Mouse (Mus musculus) liver, embryonic 15.5 days (tissue): ENCODE results near the gene Sele. TPM values are rescaled to one million over a fixed set of nuclear protein-coding genes. Genes with fewer than 3 reads are reported as not detected.
"Not testable (repeated sequence)": the region's sequence is repeated elsewhere in the genome, so short reads cannot be mapped to it uniquely, and the experiment has no call there.

Source experiments
- ATAC-seq: fragments of 200-750 bp; cut with Nextera tagmentation; 2 replicates; pipeline ENCODE4 v1.8.0; 2017; ENCODE audit warnings: moderate number of reproducible peaks, mild to moderate bottlenecking, moderate library complexity; ENCODE audit not compliant: insufficient read depth
- H3K27ac ChIP-seq: fragments of 300-500 bp; sonication (generic); replicated peaks from 2 replicates; pipeline ENCODE4 v1.5.1; 2015; ENCODE audit warnings: mild to moderate bottlenecking, inconsistent platforms
- H3K27me3 ChIP-seq: fragments of 300-500 bp; sonication (generic); 2 replicates; pipeline ENCODE4 v1.6.1; 2015; ENCODE audit warnings: mild to moderate bottlenecking, inconsistent platforms
- H3K36me3 ChIP-seq: fragments of 300-500 bp; sonication (generic); replicated peaks from 2 replicates; pipeline ENCODE4 v1.6.1; 2015; ENCODE audit warnings: moderate library complexity, mild to moderate bottlenecking, inconsistent platforms
- H3K4me1 ChIP-seq: fragments of 300-500 bp; sonication (generic); replicated peaks from 2 replicates; pipeline ENCODE4 v1.6.1; 2015; ENCODE audit warnings: inconsistent platforms
- H3K4me2 ChIP-seq: fragments of 300-500 bp; sonication (generic); 2 replicates; pipeline ENCODE4 v1.6.1; 2015; ENCODE audit warnings: moderate library complexity, mild to moderate bottlenecking, inconsistent platforms
- H3K4me3 ChIP-seq: fragments of 300-500 bp; sonication (generic); replicated peaks from 2 replicates; pipeline ENCODE4 v1.5.1; 2015; ENCODE audit warnings: mild to moderate bottlenecking, inconsistent platforms
- H3K9ac ChIP-seq: fragments of 300-500 bp; sonication (generic); 2 replicates; pipeline ENCODE4 v1.6.1; 2015; ENCODE audit warnings: moderate library complexity, mild to moderate bottlenecking, inconsistent platforms
- H3K9me3 ChIP-seq: fragments of 300-500 bp; sonication (generic); replicated peaks from 2 replicates; pipeline ENCODE4 v1.6.1; 2016; ENCODE audit warnings: inconsistent platforms
- WGBS: fragments of 180-500 bp; shearing (Covaris S2); methylation state at CpG from one replicate; pipeline ENCODE4 v1.1.7; 2015; ENCODE audit warnings: mixed read lengths; ENCODE audit not compliant: insufficient replicate concordance; 5-methylcytosine and 5-hydroxymethylcytosine counted together
- polyA plus RNA-seq: library from polyadenylated mRNA; unstranded; fragments of >200 nt; fragmentation: Nextera tagmentation; extraction: Ambion mirVana; gene quantifications from 2 replicates; pipeline ENCODE4 v1.2.1, GENCODE M21; 2015

Gene Sele
- polyA plus RNA-seq: 0.05 TPM in 1 of 2 replicates, not detected in the other

GRCm38 (mm10) chr1:164047934-164048333 is at the start of gene Sele:
Gene Sele, plus strand, starts transcription at chr1:164048234.
- H3K9me3 ChIP-seq: no peaks in the 10 kb centered on the region
- ATAC-seq: no peak
- WGBS: 56% methylated on average over 5 of the region's 5 CpGs

GRCm38 (mm10) chr1:164001831-164002452 is 46.1 kb upstream of the Sele start:
- WGBS: 42% methylated on average over 6 of the region's 6 CpGs
- Histone ChIP-seq H3K4me2 (no peak overlapping the region), H3K9ac (no peak overlapping the region), H3K4me3 (no peak overlapping the region), H3K4me1 (no peaks in the 10 kb centered on the region), H3K9me3 (no peaks in the 10 kb centered on the region), H3K36me3 (no peaks in the 10 kb centered on the region), H3K27me3 (no peaks in the 10 kb centered on the region), H3K27ac (no peak overlapping the region)
- ATAC-seq: no peak

More at GRCm38 (mm10) chr1:164047934-164048333, at the start of gene Sele:
- Histone ChIP-seq H3K4me2 (no peak within 1 kb of the TSS), H3K36me3 (no peaks in the 10 kb centered on the region), H3K4me1 (no peaks in the 10 kb centered on the region), H3K9ac (no peak within 1 kb of the TSS), H3K4me3 (no peak within 1 kb of the TSS), H3K27ac (no peak within 1 kb of the TSS), H3K27me3 (no peaks in the 10 kb centered on the region)

GRCm38 (mm10) chr1:164004311-164004710 is 43.7 kb upstream of the Sele start:
- no peak overlapping the region for H3K4me2 ChIP-seq
- H3K27me3 ChIP-seq: no peaks in the 10 kb centered on the region
- H3K9ac ChIP-seq: no peak overlapping the region
- no peak for ATAC-seq
- H3K9me3 ChIP-seq: no peaks in the 10 kb centered on the region
- no peak overlapping the region for H3K4me3 ChIP-seq
- no peak overlapping the region for H3K27ac ChIP-seq
- no peaks in the 10 kb centered on the region for H3K36me3 ChIP-seq
- WGBS: 49% methylated on average over 3 of the region's 3 CpGs
- H3K4me1 ChIP-seq: no peaks in the 10 kb centered on the region

- Histone ChIP-seq H3K36me3 (no peaks in the 10 kb centered on the region), H3K4me1 (no peaks in the 10 kb centered on the region), H3K27me3 (no peaks in the 10 kb centered on the region), H3K9me3 (no peaks in the 10 kb centered on the region), H3K9ac (no peak overlapping the region), H3K27ac (no peak overlapping the region), H3K4me2 (no peak overlapping the region), H3K4me3 (no peak overlapping the region)
- ATAC-seq: no peak
- 28% methylated on average over 2 of the region's 2 CpGs for WGBS
These were observed 38.8 kb upstream of the Sele start for GRCm38 (mm10) chr1:164009235-164009634.

DNA sequence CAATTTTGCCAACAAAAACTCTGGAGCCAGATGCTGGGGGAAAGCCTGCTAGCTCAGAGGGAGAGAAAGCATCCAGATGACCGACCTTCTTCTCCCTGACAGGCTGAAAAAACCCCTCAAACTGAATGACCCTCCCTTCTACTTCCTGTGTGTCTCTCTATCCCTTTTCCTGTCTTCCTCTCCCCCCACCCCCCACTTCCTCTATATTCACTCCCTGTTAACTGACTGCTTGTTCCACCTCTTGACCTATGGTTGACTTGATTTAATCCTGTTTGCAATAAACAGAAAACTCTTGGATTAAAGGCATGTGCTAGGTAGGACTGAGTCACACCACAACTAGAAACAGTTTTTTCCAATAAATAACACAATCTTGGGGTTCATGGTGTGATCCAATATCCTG is 33.4 kb upstream of the Sele start:
- Histone ChIP-seq H3K27me3 (no peaks in the 10 kb centered on the region), H3K4me3 (no peak overlapping the region), H3K4me1 (no peaks in the 10 kb centered on the region), H3K4me2 (no peak overlapping the region), H3K9me3 (no peaks in the 10 kb centered on the region), H3K9ac (no peak overlapping the region), H3K36me3 (no peaks in the 10 kb centered on the region), H3K27ac (no peak overlapping the region)
- no peak for ATAC-seq
- 5% methylated on average over 1 of the region's 1 CpGs for WGBS

GRCm38 (mm10) chr1:164018221-164018896 is 29.7 kb upstream of the Sele start:
- Histone ChIP-seq H3K27me3 (no peaks in the 10 kb centered on the region), H3K9ac (no peak overlapping the region), H3K36me3 (no peaks in the 10 kb centered on the region), H3K9me3 (no peaks in the 10 kb centered on the region), H3K27ac (no peak overlapping the region), H3K4me3 (no peak overlapping the region), H3K4me1 (no peaks in the 10 kb centered on the region), H3K4me2 (no peak overlapping the region)
- 64% methylated on average over 16 of the region's 16 CpGs for WGBS
- ATAC-seq: no peak

DNA sequence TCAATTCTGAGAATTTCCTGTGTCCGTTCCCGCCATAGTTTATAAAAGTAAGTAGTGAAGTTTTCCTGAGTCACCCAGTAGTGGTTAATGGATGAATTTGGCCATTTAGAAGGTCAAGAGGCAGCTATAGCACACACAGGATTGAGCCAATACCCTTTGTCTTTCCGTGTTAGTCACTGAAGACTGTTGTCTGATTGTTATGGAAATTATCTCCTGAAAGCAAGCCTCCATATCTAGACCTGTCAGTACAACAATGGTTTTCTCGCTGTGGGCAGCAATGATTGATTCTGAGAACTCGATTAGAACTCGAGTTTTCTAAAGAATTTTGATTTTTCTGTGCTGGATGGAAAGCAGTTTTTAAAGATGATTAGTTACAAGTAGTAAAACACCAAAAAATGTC is 28.2 kb upstream of the Sele start:
- no peaks in the 10 kb centered on the region for H3K4me1 ChIP-seq
- 36% methylated on average over 6 of the region's 6 CpGs for WGBS
- no peaks in the 10 kb centered on the region for H3K27me3 ChIP-seq
- no peaks in the 10 kb centered on the region for H3K36me3 ChIP-seq
- no peak overlapping the region for H3K4me3 ChIP-seq
- H3K27ac ChIP-seq: no peak overlapping the region
- ATAC-seq: no peak
- H3K9ac ChIP-seq: no peak overlapping the region
- no peak overlapping the region for H3K4me2 ChIP-seq
- H3K9me3 ChIP-seq: no peaks in the 10 kb centered on the region

GRCm38 (mm10) chr1:164020746-164021145 is 27.3 kb upstream of the Sele start:
- H3K9me3 ChIP-seq, H3K9ac ChIP-seq, H3K4me1 ChIP-seq, H3K27ac ChIP-seq, H3K36me3 ChIP-seq, ATAC-seq, H3K4me2 ChIP-seq, H3K4me3 ChIP-seq, H3K27me3 ChIP-seq: not testable (repeated sequence)
- WGBS: 85% methylated on average over 3 of the region's 3 CpGs

GRCm38 (mm10) chr1:164022106-164022505 is 25.9 kb upstream of the Sele start:
- not testable (repeated sequence) for H3K9ac ChIP-seq, H3K4me2 ChIP-seq, H3K9me3 ChIP-seq, H3K27me3 ChIP-seq, H3K4me3 ChIP-seq, H3K36me3 ChIP-seq, H3K4me1 ChIP-seq, ATAC-seq, H3K27ac ChIP-seq
- 64% methylated on average over 5 of the region's 5 CpGs for WGBS

DNA sequence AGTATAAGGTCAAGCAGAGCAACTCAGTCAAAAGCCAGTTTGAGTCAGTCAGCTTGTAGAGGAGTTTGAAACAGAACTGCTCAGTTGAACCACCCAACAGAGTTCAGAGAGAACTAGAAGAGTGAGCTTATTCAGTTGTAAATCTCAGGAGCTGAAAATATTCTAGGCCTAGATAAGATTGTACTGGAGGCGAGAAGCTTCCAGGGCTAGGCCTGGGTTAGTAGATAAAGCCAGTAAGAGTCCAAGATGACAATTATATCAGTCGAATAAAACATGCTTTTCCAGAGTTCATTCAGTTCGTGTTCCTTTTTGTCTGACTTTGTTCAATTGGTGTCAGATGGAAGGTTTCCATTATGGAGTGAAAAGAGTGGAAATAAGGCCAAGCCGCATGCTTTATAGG is 22.3 kb upstream of the Sele start:
- H3K36me3 ChIP-seq: no peaks in the 10 kb centered on the region
- no peak overlapping the region for H3K27ac ChIP-seq
- H3K9ac ChIP-seq: no peak overlapping the region
- no peaks in the 10 kb centered on the region for H3K9me3 ChIP-seq
- no peak overlapping the region for H3K4me3 ChIP-seq
- WGBS: 43% methylated on average over 4 of the region's 4 CpGs
- no peak overlapping the region for H3K4me2 ChIP-seq
- no peaks in the 10 kb centered on the region for H3K4me1 ChIP-seq
- no peaks in the 10 kb centered on the region for H3K27me3 ChIP-seq
- ATAC-seq: no peak

GRCm38 (mm10) chr1:164027416-164027815 is 20.6 kb upstream of the Sele start:
- H3K4me3 ChIP-seq: no peak overlapping the region
- ATAC-seq: no peak
- no peak overlapping the region for H3K4me2 ChIP-seq
- no peak overlapping the region for H3K9ac ChIP-seq
- H3K27ac ChIP-seq: no peak overlapping the region
- H3K27me3 ChIP-seq: no peaks in the 10 kb centered on the region
- H3K9me3 ChIP-seq: no peaks in the 10 kb centered on the region
- no peaks in the 10 kb centered on the region for H3K36me3 ChIP-seq
- 49% methylated on average over 5 of the region's 5 CpGs for WGBS
- H3K4me1 ChIP-seq: no peaks in the 10 kb centered on the region
